Mouse (Mus musculus) heart, embryonic 14.5 days (tissue): ENCODE measurements at regions not wholly inside any gene's neighbourhood (a gene's known extent, or its start where the extent isn't known, plus 50 kb on each side); places are given as distances from the start of the nearest gene placed in this dataset.
A peak's percentile ranks its signal among the peaks of the same experiment; 100 is the strongest.

ENCODE experiments used
- ATAC-seq: fragments of 200-750 bp; cut with Nextera tagmentation; 2 replicates; pipeline ENCODE4 v1.8.0; 2017; ENCODE audit warnings: low read depth, moderate TSS enrichment; ENCODE audit not compliant: insufficient number of reproducible peaks, insufficient read depth, low FRiP score
- H3K27ac ChIP-seq, 2 experiments: fragments of 200-500 bp in 1 of 2; fragments of 300-500 bp in 1 of 2; sonication (generic) in 1 of 2; replicated peaks in 1 of 2; 2 replicates each; pipeline ENCODE4 v1.5.1; 2012 to 2014; ENCODE audit warnings: low read depth in 2 of 2, low read length in 2 of 2, control low read depth in 1 of 2, mild to moderate bottlenecking in 1 of 2, mixed read lengths in 1 of 2; ENCODE audit not compliant: control insufficient read depth in 1 of 2, insufficient read depth in 1 of 2
- H3K27me3 ChIP-seq: fragments of 300-500 bp; sonication (generic); 2 replicates; pipeline ENCODE4 v1.6.1; 2014; ENCODE audit warnings: mild to moderate bottlenecking, low read length, control low read depth; ENCODE audit not compliant: control insufficient read depth, insufficient read depth
- H3K36me3 ChIP-seq: fragments of 300-500 bp; sonication (generic); 2 replicates; pipeline ENCODE4 v1.6.1; 2014; ENCODE audit warnings: mild to moderate bottlenecking, control low read depth, low read length, mixed read lengths; ENCODE audit not compliant: control insufficient read depth, insufficient read depth
- H3K4me1 ChIP-seq, 2 experiments: fragments of 200-500 bp in 1 of 2; fragments of 300-500 bp in 1 of 2; sonication (generic) in 1 of 2; 2 replicates each; pipeline ENCODE4 v1.6.1; 2012 to 2014; ENCODE audit warnings: low read length in 2 of 2, control low read depth in 1 of 2, mixed read lengths in 1 of 2; ENCODE audit not compliant: control insufficient read depth in 2 of 2, insufficient read depth in 2 of 2
- H3K4me2 ChIP-seq: fragments of 300-500 bp; sonication (generic); 2 replicates; pipeline ENCODE4 v1.6.1; 2014; ENCODE audit warnings: mild to moderate bottlenecking, low read length
- H3K4me3 ChIP-seq, 2 experiments: fragments of 200-500 bp in 1 of 2; fragments of 300-500 bp in 1 of 2; sonication (generic) in 1 of 2; 2 replicates each; pipeline ENCODE4 v1.5.1; 2012 to 2014; ENCODE audit warnings: low read length in 2 of 2, mild to moderate bottlenecking in 2 of 2, control low read depth in 1 of 2, low read depth in 1 of 2, moderate library complexity in 1 of 2; ENCODE audit not compliant: control insufficient read depth in 1 of 2, insufficient read depth in 1 of 2
- H3K9ac ChIP-seq: fragments of 300-500 bp; sonication (generic); 2 replicates; pipeline ENCODE4 v1.6.1; 2014; ENCODE audit warnings: mild to moderate bottlenecking, low read length
- H3K9me3 ChIP-seq: fragments of 300-500 bp; sonication (generic); 2 replicates; pipeline ENCODE4 v1.6.1; 2016; ENCODE audit warnings: low read length, control low read depth; ENCODE audit not compliant: control insufficient read depth
- WGBS: fragments of 180-500 bp; shearing (Covaris S2); extraction: QIAGEN DNeasy Blood & Tissue Kit; methylation state at CpG from one replicate; pipeline ENCODE4 v1.1.7; 2014; 5-methylcytosine and 5-hydroxymethylcytosine counted together

DNA sequence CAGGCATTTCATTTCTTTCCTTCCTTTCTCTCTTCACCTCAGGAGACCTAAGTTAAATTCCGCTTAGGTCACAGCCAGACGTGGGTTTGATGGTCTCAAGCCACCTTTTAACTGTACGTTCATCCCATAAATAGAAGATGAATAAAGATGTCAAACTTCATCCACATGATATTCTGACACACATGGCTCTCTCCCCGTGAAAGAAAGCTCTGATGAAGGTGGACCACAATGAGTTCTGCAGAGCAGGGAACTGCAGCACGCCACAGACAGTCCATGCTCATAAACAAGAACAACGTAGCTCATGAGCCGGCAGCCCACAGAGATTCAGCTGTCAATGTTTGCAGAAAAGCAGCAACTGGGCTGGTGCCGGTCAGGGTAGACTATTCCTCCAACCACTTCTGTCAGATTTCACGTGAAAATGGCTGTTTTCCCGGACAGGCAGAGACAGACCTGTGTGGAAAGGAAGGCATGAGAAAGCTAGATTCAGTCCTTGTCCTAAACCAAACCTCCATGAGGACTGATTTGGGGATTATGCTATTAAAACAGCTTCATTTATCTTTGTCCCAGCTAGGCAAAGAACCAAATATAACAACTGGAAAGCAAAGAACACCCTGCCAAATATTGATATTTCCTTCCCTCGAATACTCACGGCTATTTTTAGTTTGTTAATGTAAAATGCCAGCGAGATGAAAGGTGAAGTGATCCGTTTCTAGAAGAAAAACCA, 165.5 kb downstream of the Icos start:
- ATAC-seq: no peak
- Histone ChIP-seq H3K27me3 (no peaks in the 10 kb centered on the region), H3K4me2 (0 out of 2 replicates have a peak overlapping the region, but pooled peaks have one; percentile 1), H3K4me3 (no peak overlapping the region), H3K4me1 (peaks cover 11 to 21% of the 10 kb centered on the region in 2 experiments), H3K9me3 (no peaks in the 10 kb centered on the region), H3K9ac (no peak overlapping the region), H3K36me3 (no peaks in the 10 kb centered on the region), H3K27ac (no peak overlapping the region)
- WGBS: 37% methylated on average over 14 of the region's 14 CpGs

GRCm38 (mm10) chr1:61143754-61144066, 166.0 kb downstream of the Icos start:
- no peak overlapping the region for H3K4me3 ChIP-seq
- H3K36me3 ChIP-seq: no peaks in the 10 kb centered on the region
- ATAC-seq: no peak
- H3K27ac ChIP-seq: no peak overlapping the region
- 51% methylated on average over 8 of the region's 8 CpGs for WGBS
- 0 out of 2 replicates have a peak overlapping the region, but pooled peaks have one; percentile 1 for H3K4me2 ChIP-seq
- H3K27me3 ChIP-seq: no peaks in the 10 kb centered on the region
- H3K4me1 ChIP-seq: peaks cover 11 to 21% of the 10 kb centered on the region in 2 experiments
- no peak overlapping the region for H3K9ac ChIP-seq
- H3K9me3 ChIP-seq: no peaks in the 10 kb centered on the region

DNA sequence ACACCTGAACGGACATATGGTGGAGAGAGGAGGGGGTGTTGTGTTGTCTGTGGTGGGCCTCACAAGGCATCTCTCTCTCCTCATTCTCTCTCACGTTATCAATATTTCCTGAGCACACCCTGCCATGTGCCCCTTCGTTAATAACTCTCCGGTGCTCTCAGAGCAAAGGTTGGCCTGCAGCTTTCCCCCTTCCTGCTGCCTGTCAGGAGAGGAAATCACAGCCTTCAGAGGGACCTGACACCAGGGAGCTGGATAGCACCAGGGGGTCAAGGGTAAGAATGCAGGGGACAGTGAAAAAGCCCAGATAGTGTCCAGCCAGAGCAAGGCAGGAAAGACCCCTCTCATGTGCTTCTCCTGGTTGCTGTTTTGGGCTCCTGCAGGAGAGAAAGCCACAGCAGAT, 167.3 kb downstream of the Icos start:
- Histone ChIP-seq H3K4me1 (peaks cover 11 to 15% of the 10 kb centered on the region in 2 experiments), H3K36me3 (no peaks in the 10 kb centered on the region), H3K4me2 (no peak overlapping the region), H3K9ac (no peak overlapping the region), H3K27me3 (no peaks in the 10 kb centered on the region), H3K4me3 (no peak overlapping the region), H3K27ac (no peak overlapping the region), H3K9me3 (no peaks in the 10 kb centered on the region)
- ATAC-seq: no peak
- 26% methylated on average over 4 of the region's 4 CpGs for WGBS

GRCm38 (mm10) chr1:61145572-61145971, 167.8 kb downstream of the Icos start:
- no peak overlapping the region for H3K4me2 ChIP-seq

DNA sequence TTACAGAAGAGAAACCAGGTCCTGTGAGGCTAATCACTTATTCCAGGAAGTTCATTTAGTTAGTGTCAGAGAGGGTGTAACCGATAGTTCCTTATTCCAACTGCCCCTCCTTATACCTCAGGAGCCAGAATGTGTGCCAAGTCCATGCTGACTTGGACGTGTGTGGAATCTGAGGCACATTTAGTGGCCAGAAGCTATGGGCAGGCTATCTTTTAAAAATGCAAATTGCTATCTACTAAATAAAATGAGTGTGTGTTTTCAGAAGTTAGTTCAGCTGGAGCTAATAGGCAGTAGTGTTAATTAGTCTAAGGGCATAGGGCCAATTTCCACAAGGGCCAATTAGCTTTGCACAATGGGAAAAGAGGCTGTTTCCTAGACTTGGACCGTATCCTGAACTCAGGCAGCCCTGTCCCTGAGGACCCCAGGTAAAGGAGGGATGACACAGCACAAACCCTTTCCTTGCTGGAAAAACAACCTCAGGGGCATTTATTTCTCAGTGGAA, 168.5 kb downstream of the Icos start:
- no peak for ATAC-seq

More at GRCm38 (mm10) chr1:61145572-61145971, 167.8 kb downstream of the Icos start:
- Histone ChIP-seq H3K9ac (no peak overlapping the region), H3K4me3 (no peak overlapping the region), H3K36me3 (no peaks in the 10 kb centered on the region), H3K27ac (no peak overlapping the region), H3K27me3 (no peaks in the 10 kb centered on the region), H3K9me3 (no peaks in the 10 kb centered on the region), H3K4me1 (peaks cover 11 to 12% of the 10 kb centered on the region in 2 experiments)
- ATAC-seq: no peak
- WGBS: 61% methylated on average over 7 of the region's 7 CpGs

GRCm38 (mm10) chr1:61151742-61152141, 174.0 kb downstream of the Icos start:
- no peak overlapping the region for H3K4me2 ChIP-seq
- no peak overlapping the region for H3K27ac ChIP-seq
- ATAC-seq: no peak
- no peaks in the 10 kb centered on the region for H3K4me1 ChIP-seq
- no peaks in the 10 kb centered on the region for H3K27me3 ChIP-seq
- H3K36me3 ChIP-seq: no peaks in the 10 kb centered on the region
- WGBS: 58% methylated on average over 2 of the region's 2 CpGs
- H3K9me3 ChIP-seq: no peaks in the 10 kb centered on the region
- no peak overlapping the region for H3K9ac ChIP-seq
- H3K4me3 ChIP-seq: no peak overlapping the region

More for the DNA sequence above, 168.5 kb downstream of the Icos start:
- no peaks in the 10 kb centered on the region for H3K9me3 ChIP-seq
- no peak overlapping the region for H3K9ac ChIP-seq
- H3K4me3 ChIP-seq: no peak overlapping the region
- WGBS: 53% methylated on average over 3 of the region's 3 CpGs
- H3K4me1 ChIP-seq: peaks cover 7 to 11% of the 10 kb centered on the region in 2 experiments; a peak in 3 of 4 replicates
- no peak overlapping the region for H3K4me2 ChIP-seq
- H3K27me3 ChIP-seq: no peaks in the 10 kb centered on the region
- H3K36me3 ChIP-seq: no peaks in the 10 kb centered on the region
- no peak overlapping the region for H3K27ac ChIP-seq

GRCm38 (mm10) chr1:61152157-61152556, 174.4 kb downstream of the Icos start:
- no peaks in the 10 kb centered on the region for H3K9me3 ChIP-seq
- 85% methylated on average over 5 of the region's 5 CpGs for WGBS
- H3K9ac ChIP-seq: no peak overlapping the region
- no peak overlapping the region for H3K4me3 ChIP-seq
- H3K27me3 ChIP-seq: no peaks in the 10 kb centered on the region
- no peaks in the 10 kb centered on the region for H3K4me1 ChIP-seq
- no peaks in the 10 kb centered on the region for H3K36me3 ChIP-seq
- no peak overlapping the region for H3K27ac ChIP-seq
- ATAC-seq: no peak
- H3K4me2 ChIP-seq: no peak overlapping the region

DNA sequence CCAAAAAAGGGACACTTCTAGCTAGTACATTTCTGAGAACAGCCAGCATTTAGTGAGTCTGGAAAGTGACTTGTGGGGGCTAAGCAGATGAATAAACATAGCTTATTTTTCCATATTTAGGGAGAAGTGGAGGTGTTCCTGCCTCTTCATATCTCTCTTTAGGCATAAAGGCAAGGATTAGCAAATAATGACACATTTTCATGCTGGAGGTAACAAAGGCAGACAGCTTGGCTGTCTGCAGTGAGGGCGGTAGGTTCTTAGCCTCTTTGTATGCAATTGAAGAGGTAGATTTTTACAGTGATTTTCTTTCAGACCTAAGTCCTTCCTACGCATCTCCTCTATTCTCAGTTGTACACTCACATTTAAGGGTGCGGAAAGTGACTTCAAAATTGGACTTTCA, 176.5 kb downstream of the Icos start:
- Histone ChIP-seq H3K27ac (no peak overlapping the region), H3K4me2 (no peak overlapping the region), H3K4me1 (no peaks in the 10 kb centered on the region), H3K9ac (no peak overlapping the region), H3K36me3 (no peaks in the 10 kb centered on the region), H3K4me3 (no peak overlapping the region), H3K27me3 (no peaks in the 10 kb centered on the region), H3K9me3 (no peaks in the 10 kb centered on the region)
- ATAC-seq: no peak
- 90% methylated on average over 3 of the region's 3 CpGs for WGBS
